Mouse (Mus musculus): ENCODE results near the gene Btn2a2.

Gene Btn2a2

DNA sequence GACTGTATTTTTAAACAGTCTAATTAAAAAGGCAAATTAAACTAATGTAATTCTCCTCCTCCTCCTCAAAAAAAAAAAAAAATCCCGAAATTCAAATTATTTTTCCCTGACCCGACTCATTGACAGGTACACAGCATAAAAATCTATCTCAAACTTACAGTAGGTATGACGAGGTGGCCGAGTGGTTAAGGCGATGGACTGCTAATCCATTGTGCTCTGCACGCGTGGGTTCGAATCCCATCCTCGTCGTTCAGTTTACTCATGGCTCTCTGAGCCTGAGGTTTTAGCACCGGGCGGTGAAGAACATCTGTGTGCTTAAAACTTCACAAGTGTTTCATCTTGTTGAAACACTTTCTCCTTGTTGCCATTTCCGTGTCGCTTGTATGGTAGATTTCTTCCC lies 33.0 kb upstream of the Btn2a2 start:
- DNase-seq (ENCODE audit: low spot score): peak; percentile 58

DNA sequence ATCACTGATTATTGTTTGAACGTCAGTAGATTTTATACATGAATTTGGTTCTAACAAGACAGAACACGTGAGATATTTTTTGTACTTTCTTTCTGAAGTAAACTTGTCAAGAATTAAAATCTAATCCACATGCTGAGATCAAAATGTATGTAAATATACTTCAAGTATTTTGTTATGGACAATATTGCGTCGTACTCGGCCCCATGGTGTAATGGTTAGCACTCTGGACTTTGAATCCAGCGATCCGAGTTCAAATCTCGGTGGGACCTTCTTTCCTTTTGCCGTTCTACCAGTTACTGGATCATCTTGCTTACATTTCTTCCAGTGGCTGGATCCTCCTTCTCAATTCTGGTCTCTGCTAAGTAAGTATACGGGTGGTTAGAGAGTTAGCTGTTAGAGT lies 30.8 kb upstream of the Btn2a2 start:
- peak; percentile 56 for DNase-seq (ENCODE audit: low spot score)

DNA sequence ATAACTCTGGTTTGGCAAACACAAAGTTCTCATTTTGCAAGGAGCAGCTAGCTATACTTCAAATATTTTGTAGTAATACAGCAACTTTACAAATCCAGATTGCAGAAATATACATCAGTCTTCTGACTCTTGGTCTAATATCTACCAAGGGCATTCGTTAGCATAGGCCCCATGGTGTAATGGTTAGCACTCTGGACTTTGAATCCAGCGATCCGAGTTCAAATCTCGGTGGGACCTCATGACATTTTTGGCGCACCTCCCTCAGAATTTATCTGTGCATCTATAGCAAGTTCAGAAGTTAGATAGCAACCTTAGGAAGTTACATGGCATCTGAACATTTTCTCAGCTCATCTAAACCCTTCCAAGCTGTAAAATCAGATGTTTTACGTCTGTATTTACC lies 30.2 kb upstream of the Btn2a2 start:
- peak; percentile 65 for DNase-seq (ENCODE audit: low spot score)

DNA sequence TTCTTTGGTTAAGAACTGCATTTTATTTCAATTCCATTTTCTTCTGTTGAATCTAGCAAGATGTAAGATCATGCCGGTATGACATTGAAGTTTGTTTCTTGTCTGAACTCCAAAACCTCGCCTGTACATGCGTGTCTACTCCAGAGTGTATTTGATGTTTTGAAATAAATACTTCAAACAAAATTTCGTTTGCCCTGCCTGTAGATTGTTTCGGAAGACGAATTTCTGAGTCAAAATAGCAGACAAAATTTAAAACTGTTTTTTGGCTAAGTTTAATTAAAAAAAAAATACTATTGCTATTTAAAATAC lies 29.6 kb upstream of the Btn2a2 start:
- no peak for DNase-seq (ENCODE audit: low spot score)

DNA sequence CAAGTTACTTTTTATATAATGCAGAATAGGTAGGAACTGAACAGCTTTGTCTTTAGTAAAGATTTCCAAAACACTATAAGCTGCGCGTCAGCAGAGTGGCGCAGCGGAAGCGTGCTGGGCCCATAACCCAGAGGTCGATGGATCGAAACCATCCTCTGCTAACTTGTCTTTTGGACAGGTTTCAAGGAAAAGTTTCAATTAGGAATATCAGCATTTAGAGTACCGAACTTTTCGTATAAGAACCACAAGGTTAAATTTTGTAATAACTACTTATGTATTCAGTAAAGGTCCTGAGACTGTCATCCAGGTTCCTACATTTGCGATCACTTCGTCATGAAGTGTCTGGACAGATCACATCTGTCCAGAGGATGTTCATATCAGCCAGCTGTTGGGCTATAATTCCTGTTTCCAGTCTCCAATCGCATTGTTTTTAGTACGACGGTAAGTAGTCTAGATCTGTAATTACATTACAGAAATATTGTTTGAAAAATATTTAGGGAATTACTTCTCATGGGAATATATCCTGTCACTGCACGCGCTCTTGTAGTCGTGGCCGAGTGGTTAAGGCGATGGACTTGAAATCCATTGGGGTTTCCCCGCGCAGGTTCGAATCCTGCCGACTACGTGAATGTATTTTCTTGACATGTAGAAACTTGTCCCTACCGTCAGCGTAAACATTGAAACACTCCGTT lies 29.1 kb upstream of the Btn2a2 start:
- DNase-seq (ENCODE audit: low spot score): peak; percentile 78

DNA sequence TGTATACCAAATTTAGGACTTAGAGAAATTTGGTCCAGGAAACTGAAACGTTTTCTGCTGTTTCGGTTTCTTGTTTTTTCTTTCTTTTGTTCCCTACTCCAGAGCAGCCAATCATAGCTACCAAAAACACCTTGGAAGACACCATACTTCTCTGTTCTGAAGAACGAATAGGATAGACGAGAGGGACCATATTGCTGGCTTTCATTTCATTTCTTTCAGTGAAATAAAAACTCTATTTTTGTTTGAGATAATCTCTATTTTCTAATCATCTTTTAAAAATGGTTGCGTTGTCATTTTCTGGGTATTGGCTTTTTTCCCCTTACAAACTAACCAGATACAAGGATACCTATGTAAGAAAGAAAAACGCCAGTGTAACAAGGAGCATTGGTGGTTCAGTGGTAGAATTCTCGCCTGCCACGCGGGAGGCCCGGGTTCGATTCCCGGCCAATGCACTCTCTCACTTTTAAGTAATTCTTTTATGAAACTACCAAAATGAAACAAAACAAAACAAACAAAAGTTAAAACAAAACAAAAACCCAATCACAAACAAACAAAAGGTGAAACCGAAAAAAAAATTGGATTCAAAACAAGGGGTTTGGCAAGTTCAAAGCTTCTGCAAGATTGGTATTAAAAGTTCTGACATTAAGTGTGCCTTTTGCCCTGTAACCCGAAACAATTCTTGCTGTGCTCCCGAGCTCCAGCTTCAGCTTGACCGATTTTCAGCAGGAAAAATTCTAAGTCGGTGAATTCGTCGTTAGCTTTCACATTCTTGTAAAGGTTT lies 28.4 kb upstream of the Btn2a2 start:
- peak; percentile 53 for DNase-seq (ENCODE audit: low spot score)

DNA sequence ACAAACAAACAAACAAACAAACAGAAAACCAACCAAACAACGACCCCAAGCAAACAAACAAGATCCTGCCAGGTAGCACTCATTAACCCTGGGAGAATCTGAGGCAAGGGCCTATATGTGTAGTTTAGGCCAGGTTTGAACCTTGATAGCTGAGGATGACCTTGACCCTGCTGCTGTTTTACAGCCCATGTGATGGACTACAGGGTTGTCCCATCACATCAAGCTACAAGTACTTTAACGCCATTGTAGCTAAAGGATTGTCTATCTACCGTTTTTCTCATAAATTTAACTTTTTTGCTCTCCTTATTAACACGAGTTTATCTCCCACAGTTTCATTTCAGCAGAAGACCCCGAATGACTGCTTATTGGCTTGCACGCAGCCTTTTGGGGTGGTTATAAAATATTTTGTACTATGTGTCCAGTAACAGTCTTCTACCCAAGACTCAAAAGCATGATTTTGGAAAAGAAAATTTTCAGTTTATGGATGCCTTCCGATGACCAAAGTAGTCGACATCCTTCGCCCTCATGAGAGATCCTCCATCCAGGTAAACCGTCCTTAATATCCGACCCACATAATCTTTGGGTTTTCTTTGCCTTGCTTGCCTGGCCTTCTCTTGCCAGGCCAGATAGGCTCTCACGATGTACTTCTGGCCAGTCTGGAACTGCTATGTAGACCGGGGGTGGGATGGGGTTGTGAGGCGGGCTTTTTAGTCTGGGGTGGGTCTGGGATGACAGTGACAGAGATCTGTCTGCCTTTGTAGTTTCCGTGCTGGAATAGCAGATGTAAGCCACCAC lies 27.4 kb upstream of the Btn2a2 start:
- DNase-seq (ENCODE audit: low spot score): no peak

DNA sequence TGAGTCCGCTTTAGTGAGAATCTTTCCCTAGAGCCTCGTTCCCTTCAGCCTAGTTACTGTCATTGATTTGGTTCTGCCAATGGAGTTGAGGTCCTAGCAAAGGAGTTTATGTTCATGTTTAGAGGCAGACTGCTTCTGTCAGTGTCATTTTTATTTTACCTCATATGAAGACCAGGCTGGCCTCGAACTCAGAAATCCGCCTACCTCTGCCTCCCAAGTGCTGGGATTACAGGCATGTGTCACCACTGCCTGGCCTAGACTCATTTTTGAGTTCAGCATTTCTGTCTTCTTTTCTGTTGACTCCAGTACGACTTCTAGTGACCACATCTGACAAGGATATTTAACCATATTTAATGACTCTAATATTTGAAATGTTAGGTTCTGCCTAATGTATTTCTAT lies 26.6 kb upstream of the Btn2a2 start:
- no peak for DNase-seq (ENCODE audit: low spot score)

DNA sequence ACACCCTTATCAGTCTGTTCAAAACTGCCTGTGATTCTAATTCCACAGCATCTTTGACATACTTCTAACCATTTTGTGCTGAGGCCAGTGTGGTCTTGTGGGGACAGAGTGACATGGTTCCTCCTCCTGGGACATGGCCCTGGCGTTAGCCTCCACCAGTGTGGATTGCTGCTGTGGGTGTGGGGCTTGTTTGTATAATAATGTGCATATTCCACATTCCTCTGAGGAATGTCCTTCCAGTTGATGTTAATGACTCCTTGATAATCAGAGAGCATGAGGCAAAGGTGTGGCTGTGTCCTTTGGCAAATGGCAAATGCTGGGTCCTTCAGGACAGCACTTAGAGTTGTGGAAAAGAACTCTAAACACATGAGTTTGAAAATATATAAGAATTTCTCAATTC lies 24.9 kb upstream of the Btn2a2 start:
- no peak for DNase-seq (ENCODE audit: low spot score)

DNA sequence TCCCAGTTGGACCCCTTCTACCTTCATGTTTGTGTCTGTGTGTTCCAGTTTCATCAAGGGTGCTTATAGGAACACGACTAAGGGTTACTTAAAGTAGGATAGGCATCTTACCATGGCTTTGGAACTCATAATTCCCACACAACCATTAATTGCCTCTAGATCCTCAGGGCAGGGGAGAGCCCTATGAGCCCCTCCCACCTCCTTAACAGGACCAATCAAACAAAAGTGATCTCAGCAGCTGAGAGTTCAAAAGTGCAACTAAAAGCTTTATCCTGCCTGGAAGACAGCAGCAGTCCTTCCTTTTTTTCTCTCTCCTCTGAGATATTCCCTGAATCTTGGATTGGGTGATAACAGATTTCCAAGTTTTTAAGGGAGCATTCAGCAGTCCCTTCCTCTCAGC lies 21.5 kb upstream of the Btn2a2 start:
- no peak for DNase-seq (ENCODE audit: low spot score)

DNA sequence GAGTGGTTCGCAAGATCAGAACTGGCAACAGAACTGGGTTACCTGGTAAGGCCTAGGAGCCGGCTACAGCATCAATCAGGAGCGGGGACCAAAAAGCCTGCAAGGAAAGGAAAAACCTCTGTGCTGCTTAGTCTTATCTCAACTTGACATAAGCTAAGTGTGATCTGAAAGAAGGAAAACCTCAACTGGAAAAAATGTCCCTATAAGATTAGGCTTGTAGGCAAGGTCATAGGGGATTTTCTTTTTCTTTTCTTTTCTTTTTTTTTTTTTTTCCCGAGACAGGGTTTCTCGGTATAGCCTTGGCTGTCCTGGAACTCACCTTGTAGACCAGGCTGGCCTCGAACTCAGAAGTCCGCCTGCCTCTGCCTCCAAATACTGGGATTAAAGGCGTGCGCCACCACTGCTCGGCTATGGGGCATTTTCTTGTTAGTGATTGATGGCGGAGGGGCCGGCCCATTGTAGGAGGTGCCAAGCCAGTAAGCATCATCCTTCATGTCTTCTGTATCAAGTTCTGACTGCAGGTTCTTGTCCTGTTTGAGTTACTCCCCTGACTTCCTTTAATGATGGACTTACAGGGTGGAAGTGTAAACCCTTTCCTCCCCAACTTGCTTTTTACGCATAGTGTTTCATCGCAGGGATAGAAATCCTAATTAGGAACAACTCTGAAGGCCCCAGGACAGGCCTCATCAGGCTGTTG lies 18.3 kb upstream of the Btn2a2 start:
- no peak for DNase-seq (ENCODE audit: low spot score)

DNA sequence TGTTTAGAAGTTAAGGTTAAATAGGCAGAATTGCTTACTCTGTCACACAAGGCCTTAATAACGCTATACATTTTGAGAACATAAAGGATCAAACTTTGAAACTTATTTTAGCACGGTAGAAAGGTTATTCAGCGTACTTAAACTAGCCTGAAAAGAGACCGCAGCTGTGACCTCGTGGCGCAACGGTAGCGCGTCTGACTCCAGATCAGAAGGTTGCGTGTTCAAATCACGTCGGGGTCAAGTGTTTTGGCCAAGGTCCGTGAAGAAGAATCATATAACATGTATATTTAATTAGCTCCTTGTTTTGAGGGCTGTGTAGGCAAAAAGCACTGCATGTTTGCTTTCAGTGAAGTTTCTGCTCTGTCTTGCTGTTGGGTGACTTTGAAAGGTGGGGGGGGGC lies 17.7 kb upstream of the Btn2a2 start:
- DNase-seq (ENCODE audit: low spot score): no peak

DNA sequence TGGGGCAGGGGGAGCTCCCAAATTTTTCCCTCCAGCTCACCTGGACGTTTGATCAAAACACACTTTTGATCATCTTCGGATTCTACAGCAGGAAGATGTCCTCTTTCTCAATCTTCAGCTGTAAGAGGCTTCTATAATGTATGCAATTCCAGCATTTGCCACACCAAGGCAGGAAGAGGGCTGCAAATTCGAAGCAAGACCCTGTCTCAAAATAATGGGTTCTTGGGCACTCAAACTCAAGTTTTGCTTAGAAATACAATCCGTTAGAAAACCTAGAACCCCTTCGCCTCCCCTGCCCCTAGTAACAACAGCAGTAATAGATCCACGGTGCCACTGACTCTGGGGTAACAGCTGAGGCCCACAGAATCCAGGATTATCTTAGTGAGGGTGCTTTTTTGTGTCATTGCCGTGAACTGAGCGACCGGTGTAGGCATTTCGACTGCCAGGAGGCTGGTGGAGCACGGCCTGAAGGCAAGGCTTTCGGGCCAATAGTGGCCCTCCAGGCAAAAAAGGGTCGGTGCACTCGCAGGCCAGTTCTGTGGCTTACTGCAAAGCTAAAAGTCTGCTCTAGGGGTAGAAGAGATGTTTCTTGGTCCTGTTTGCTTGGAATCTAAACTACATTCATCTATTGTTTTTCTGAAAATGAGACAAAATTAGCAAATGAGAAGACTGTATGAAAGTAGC lies 17.1 kb upstream of the Btn2a2 start:
- no peak for DNase-seq (ENCODE audit: low spot score)

DNA sequence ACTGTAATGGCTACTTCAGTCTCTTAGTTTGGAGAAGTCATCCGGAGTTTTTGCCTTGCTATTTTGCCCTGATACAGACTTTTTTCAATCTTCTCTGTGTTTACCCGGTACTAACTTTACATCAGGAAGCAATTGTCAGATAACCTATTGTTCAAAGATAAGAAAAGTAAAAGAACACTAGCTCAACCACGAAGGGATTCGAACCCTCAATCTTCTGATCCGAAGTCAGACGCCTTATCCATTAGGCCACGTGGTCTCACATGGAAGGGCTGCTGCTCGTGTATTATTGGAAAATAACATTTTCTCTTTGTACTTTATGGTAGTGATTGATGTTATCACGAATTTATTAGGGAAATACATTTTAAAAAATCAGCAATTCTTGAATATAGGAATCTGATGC lies 15.1 kb upstream of the Btn2a2 start:
- DNase-seq (ENCODE audit: low spot score): peak; percentile 35

DNA sequence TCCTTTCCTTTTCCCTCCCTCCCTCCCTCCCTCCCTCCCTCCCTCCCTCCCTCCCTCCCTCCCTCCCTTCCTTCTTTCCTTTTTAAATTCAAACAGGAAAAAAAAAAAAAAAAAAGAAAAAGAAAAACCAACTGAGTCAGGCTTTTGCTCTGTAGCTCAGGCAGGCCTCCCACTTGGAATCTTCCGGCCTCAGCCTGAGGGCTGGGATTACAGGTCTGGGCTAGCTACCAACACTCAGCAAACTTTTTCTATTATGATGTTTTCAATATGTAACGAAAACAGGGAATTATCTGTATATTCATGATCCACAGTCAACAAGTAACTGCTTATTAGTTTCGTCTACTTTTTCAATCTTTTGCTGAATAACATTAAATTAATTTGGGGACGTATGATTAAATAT lies 14.3 kb upstream of the Btn2a2 start:
- DNase-seq (ENCODE audit: low spot score): no peak

DNA sequence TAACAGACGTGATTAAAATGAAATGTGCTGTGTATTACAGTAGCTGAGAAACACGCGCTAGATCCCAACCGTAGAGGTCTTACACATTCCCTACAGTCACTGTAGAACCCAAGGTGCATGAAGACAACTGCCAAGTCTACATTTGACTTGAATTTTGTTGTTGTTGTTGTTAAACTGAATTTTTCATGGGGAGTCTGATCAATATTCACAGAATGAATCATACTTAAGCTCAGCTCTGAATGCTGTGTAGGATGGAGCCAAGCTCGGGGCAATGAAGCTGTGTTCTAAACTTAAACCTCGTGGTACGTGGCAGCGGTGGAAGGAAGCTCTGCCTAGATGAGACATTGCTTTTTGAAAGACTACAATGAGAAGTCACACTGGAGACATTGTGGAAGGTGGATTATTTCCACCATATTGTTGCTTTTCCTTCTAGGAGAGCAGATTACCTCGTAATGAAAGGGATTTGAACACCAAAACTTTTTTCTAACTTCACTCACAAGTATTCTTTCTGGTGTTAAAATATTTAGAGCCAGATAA lies 13.4 kb upstream of the Btn2a2 start:
- DNase-seq (ENCODE audit: low spot score): no peak

DNA sequence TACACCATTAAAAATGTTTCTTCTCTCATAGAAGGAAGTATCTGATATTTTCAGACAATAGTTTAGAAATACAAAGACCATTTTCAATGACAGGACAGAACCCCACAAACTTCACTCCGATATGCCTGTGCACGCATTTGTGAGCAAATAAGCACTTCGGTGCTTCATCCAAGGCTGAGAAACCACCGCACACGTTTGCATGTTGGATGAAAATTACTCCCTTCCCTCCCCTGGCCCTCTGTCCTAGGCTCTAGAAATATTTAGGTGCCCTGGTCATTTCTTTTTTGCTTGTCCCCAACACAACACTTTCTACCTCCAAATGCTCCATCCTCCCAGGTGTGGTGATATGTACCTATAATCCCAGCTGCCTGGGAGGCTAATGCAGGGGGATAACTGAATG lies 12.9 kb upstream of the Btn2a2 start:
- DNase-seq (ENCODE audit: low spot score): no peak

DNA sequence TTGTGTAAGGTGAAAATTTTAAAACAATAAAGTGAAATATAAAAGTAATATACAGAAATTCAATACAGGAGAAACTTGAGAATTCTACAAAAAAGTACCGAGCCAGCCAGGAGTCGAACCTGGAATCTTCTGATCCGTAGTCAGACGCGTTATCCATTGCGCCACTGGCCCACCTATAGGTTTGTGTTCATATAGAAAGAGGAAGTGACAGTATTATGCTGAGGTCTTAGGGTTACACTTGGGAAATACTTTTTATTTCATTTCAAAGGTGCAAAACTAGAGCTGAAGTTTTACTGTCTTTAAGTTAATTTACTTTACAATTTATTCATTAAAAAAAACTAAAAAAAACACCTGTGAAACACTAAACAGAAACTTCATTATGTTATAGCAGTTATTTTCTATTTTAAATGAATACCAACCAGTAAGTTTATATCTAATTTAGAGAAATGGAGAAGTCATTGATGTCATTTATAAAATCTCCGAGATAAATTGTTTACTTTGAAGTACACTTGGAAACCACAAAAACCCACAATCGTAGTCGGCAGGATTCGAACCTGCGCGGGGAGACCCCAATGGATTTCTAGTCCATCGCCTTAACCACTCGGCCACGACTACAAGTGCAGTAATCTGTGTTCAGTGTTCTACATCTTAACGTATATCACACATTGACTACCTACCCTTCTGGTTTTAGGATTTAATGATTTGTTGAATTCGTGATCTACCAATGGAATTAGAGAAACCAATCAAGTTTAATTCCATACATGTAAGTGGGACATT lies 12.0 kb upstream of the Btn2a2 start:
- no peak for DNase-seq (ENCODE audit: low spot score)

DNA sequence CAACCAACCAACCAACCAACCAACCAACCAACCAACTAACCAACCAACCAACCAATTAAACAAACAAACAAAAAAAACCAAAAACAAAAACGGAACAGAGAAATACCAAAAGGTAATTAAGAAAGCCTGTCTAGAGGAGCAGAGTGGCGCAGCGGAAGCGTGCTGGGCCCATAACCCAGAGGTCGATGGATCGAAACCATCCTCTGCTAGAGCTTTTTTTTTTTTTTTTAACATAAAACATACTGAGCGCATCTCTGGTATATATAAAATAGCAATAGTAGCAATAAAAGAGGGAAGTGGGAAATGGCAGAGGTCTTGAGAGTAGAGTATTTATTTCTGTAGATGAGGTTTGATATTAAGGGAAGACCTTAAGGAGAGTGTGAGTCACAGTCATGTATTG lies 11.3 kb upstream of the Btn2a2 start:
- no peak for DNase-seq (ENCODE audit: low spot score)

DNA sequence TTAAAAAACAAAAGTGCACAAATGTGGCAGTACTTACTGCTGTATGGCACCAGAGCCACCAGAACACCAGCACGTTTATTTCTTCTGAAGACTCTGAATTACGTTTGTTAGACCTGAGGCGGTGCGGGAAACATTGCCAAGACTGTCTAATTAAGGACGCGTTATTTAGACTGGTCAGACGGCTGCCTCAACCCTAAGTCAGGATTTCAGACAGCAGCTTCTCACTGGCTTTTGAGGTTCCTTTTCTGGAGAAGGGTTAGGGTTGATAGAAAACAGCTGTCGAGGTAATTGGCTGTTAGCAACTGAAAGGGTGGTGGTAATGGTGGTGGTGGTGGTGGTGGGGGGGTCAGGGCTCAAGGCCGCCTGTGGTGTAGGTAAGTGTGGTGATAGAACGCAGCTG lies 10.0 kb upstream of the Btn2a2 start:
- DNase-seq (ENCODE audit: low spot score): no peak

All from urinary bladder, postnatal 25 days (tissue).